Mouse (Mus musculus) cerebellum, postnatal 36 days (tissue): ENCODE data around the gene Olfr1131.
"Not testable (repeated sequence)": the region's sequence is repeated elsewhere in the genome, so short reads cannot be mapped to it uniquely, and the experiment has no call there.

Source experiments
- DNase-seq, 2 experiments: peaks; one replicate each; pipeline ENCODE4 v3.0.0; 2021 to 2022; ENCODE audit warnings: mixed read lengths in 2 of 2

Gene Olfr1131

DNA sequence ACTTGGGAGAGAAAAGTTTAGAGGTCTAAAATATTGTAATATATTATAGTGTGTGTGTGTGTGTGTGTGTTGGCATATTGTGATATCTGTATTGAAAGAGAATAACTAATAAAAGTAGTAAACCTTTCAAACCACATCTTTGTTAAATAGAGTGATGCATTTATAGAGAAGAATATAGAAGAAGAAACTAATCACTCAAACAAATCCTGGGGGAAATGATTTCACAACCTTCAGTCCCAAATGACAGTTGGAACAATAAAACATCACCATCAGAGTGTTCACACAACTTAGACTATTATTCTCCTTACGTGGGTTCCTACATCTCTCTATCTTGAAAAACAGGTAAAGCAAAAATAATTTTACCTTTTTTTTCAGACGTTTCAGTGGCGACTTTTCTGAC is at the start of gene Olfr1131:
Gene Olfr1131 (plus strand): TSS at position 301 of the 400 bp plus-strand sequence.
- DNase-seq: no peak

- DNase-seq: not testable (repeated sequence)
Measured at GRCm38 (mm10) chr2:87605912-87606311, 21.0 kb upstream of the Olfr1131 start, which contains the start of gene Olfr1130. Olfr1130 (plus strand) TSS chr2:87606212.

GRCm38 (mm10) chr2:87637435-87637834 is 10.5 kb downstream of the Olfr1131 start, which contains the start of gene Olfr1132:
Olfr1132 (minus strand) TSS chr2:87637535.
- no peak for DNase-seq

DNA sequence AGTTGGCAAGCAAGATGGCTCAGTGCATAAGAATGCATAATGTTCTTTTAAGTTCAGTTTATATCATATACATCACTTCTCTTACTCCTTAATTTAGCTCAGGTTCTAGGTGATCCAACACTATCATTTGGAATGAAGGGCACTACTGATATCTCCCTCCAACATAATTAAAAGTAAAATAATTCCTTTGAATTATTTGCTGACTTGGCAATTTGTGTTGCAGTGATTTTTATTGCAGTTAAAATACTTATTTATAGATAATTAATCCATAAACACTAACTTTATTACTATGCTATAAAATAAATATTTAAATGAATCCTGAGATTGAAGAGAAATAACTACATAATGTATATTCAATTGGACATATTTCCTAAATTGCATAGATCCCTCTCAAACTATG is 15.5 kb downstream of the Olfr1131 start:
- no peak for DNase-seq

- no peak for DNase-seq
Measured at GRCm38 (mm10) chr2:87647274-87647673, 20.4 kb downstream of the Olfr1131 start, which contains the start of gene Olfr1133. Olfr1133 (minus strand) TSS chr2:87647374.

- no peak for DNase-seq
Measured at GRCm38 (mm10) chr2:87658360-87658759, 31.5 kb downstream of the Olfr1131 start, which contains the start of gene Olfr1134. Olfr1134 (minus strand) TSS chr2:87658460.

DNA sequence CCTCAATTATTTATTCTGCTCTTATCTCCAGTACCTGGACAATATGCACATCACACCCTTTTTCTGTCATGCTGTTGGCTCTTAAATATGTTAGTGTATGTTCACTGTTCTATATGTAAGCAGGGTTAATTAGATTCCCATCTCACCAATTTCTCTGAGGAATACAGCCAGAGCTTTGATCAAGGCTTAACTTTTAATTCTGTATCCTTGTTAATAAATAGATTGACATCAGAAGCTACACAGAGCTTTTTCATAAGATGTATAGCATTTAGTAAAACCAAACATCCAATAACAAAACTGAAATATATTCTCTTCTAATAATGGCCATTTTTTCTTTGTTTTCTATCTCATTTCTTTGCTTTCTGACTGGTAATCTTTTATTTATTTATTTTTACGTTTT is 46.7 kb downstream of the Olfr1131 start, which contains the start of gene Olfr1135:
Gene Olfr1135 (minus strand): TSS at position 101 of the 400 bp plus-strand sequence.
- DNase-seq: no peak
